Mouse (Mus musculus): Measurements from ENCODE around the gene Spen. TPM values are rescaled to one million over a fixed set of nuclear protein-coding genes. Genes with fewer than 3 reads are reported as not detected.

Spen gene
- polyA plus RNA-seq, 1 experiment, result 11.7 TPM

GRCm38 (mm10) chr4:141502723-141503122, 35.7 kb downstream of the Spen start:
- no peak overlapping the region for H3K4me3 ChIP-seq
- no peaks in the 10 kb centered on the region for H3K27me3 ChIP-seq (ENCODE audit: control insufficient read depth, insufficient read depth, insufficient read length)
- TF ChIP-seq TCF3 (IDR thresholded peaks at IDR 0.05; ENCODE audit: insufficient read length, low read depth) (no peak), E2F4 (IDR thresholded peaks at IDR 0.05; ENCODE audit: insufficient read depth) (no peak), SRF (IDR thresholded peaks at IDR 0.05; ENCODE audit: control insufficient read depth, insufficient read length, low read depth) (no peak), REST (IDR thresholded peaks at IDR 0.05; ENCODE audit: insufficient read depth, insufficient read length) (no peak), MYOG (IDR thresholded peaks at IDR 0.05; ENCODE audit: control insufficient read depth in 1 of 3, insufficient read depth in 1 of 3, insufficient read length in 2 of 3, low read depth in 2 of 3) (no peak), CEBPB (IDR thresholded peaks at IDR 0.05; ENCODE audit: insufficient read depth, poor library complexity, severe bottlenecking) (no peak), MAX (IDR thresholded peaks at IDR 0.05; ENCODE audit: low read depth) (no peak), USF1 (IDR thresholded peaks at IDR 0.05; ENCODE audit: low read depth) (no peak), POLR2AphosphoS2 (IDR thresholded peaks at IDR 0.05; ENCODE audit: insufficient read length, low read depth) (no peak), POLR2A (IDR thresholded peaks at IDR 0.05; ENCODE audit: insufficient read length, low read depth) (no peak), MYOD1 (IDR thresholded peaks at IDR 0.05; ENCODE audit: control insufficient read depth in 1 of 3, insufficient read length in 2 of 3, low read depth in 2 of 3) (no peak), TCF12 (IDR thresholded peaks at IDR 0.05; ENCODE audit: insufficient read depth, poor library complexity, severe bottlenecking) (no peak)
- H3ac ChIP-seq (ENCODE audit: control insufficient read depth, insufficient read length), result no peak overlapping the region
- no peaks in the 10 kb centered on the region for H3K36me3 ChIP-seq (ENCODE audit: control insufficient read depth, insufficient read depth)
- no peak overlapping the region for H3K4me2 ChIP-seq (ENCODE audit: low read depth)
- peaks cover 87% of the 10 kb centered on the region for H3K79me2 ChIP-seq (ENCODE audit: control insufficient read depth, insufficient read depth)

- Histone ChIP-seq H3ac (ENCODE audit: control insufficient read depth, insufficient read length) (no peak overlapping the region), H3K4me2 (ENCODE audit: low read depth) (peak overlapping the region; percentile 94), H3K27me3 (ENCODE audit: control insufficient read depth, insufficient read depth, insufficient read length) (no peaks in the 10 kb centered on the region), H3K79me2 (ENCODE audit: control insufficient read depth, insufficient read depth) (peaks cover 86% of the 10 kb centered on the region), H3K4me3 (no peak overlapping the region), H3K36me3 (ENCODE audit: control insufficient read depth, insufficient read depth) (no peaks in the 10 kb centered on the region)
- TF ChIP-seq USF1 (IDR thresholded peaks at IDR 0.05; ENCODE audit: low read depth) (no peak), POLR2A (IDR thresholded peaks at IDR 0.05; ENCODE audit: insufficient read length, low read depth) (no peak), MYOD1 (IDR thresholded peaks at IDR 0.05; ENCODE audit: control insufficient read depth in 1 of 3, insufficient read length in 2 of 3, low read depth in 2 of 3) (peak; percentile 59 to 76 (median 67)), E2F4 (IDR thresholded peaks at IDR 0.05; ENCODE audit: insufficient read depth) (no peak), REST (IDR thresholded peaks at IDR 0.05; ENCODE audit: insufficient read depth, insufficient read length) (no peak), POLR2AphosphoS2 (IDR thresholded peaks at IDR 0.05; ENCODE audit: insufficient read length, low read depth) (no peak), MAX (IDR thresholded peaks at IDR 0.05; ENCODE audit: low read depth) (no peak), MYOG (IDR thresholded peaks at IDR 0.05; ENCODE audit: control insufficient read depth in 1 of 3, insufficient read depth in 1 of 3, insufficient read length in 2 of 3, low read depth in 2 of 3) (peak in 1 of 3 experiments; percentile 96), TCF3 (IDR thresholded peaks at IDR 0.05; ENCODE audit: insufficient read length, low read depth) (no peak), CEBPB (IDR thresholded peaks at IDR 0.05; ENCODE audit: insufficient read depth, poor library complexity, severe bottlenecking) (no peak), TCF12 (IDR thresholded peaks at IDR 0.05; ENCODE audit: insufficient read depth, poor library complexity, severe bottlenecking) (peak; percentile 67), SRF (IDR thresholded peaks at IDR 0.05; ENCODE audit: control insufficient read depth, insufficient read length, low read depth) (no peak)
These were observed 37.3 kb downstream of the Spen start for GRCm38 (mm10) chr4:141501058-141501457.

GRCm38 (mm10) chr4:141500637-141501036, 37.8 kb downstream of the Spen start:
- TF ChIP-seq E2F4 (IDR thresholded peaks at IDR 0.05; ENCODE audit: insufficient read depth) (no peak), MYOG (IDR thresholded peaks at IDR 0.05; ENCODE audit: control insufficient read depth in 1 of 3, insufficient read depth in 1 of 3, insufficient read length in 2 of 3, low read depth in 2 of 3) (no peak), POLR2A (IDR thresholded peaks at IDR 0.05; ENCODE audit: insufficient read length, low read depth) (no peak), TCF12 (IDR thresholded peaks at IDR 0.05; ENCODE audit: insufficient read depth, poor library complexity, severe bottlenecking) (no peak), POLR2AphosphoS2 (IDR thresholded peaks at IDR 0.05; ENCODE audit: insufficient read length, low read depth) (no peak), MAX (IDR thresholded peaks at IDR 0.05; ENCODE audit: low read depth) (no peak), USF1 (IDR thresholded peaks at IDR 0.05; ENCODE audit: low read depth) (no peak), MYOD1 (IDR thresholded peaks at IDR 0.05; ENCODE audit: control insufficient read depth in 1 of 3, insufficient read length in 2 of 3, low read depth in 2 of 3) (no peak), SRF (IDR thresholded peaks at IDR 0.05; ENCODE audit: control insufficient read depth, insufficient read length, low read depth) (no peak), TCF3 (IDR thresholded peaks at IDR 0.05; ENCODE audit: insufficient read length, low read depth) (no peak), REST (IDR thresholded peaks at IDR 0.05; ENCODE audit: insufficient read depth, insufficient read length) (no peak), CEBPB (IDR thresholded peaks at IDR 0.05; ENCODE audit: insufficient read depth, poor library complexity, severe bottlenecking) (no peak)
- H3K4me3 ChIP-seq, result no peak overlapping the region

GRCm38 (mm10) chr4:141488670-141489069, 49.7 kb downstream of the Spen start:
- no peak for TF ChIP-seq POLR2AphosphoS2 (IDR thresholded peaks at IDR 0.05; ENCODE audit: insufficient read length, low read depth)
- TF ChIP-seq POLR2A (IDR thresholded peaks at IDR 0.05; ENCODE audit: insufficient read length, low read depth), result no peak
- TF ChIP-seq TCF12 (IDR thresholded peaks at IDR 0.05; ENCODE audit: insufficient read depth, poor library complexity, severe bottlenecking), result no peak
- no peak for TF ChIP-seq E2F4 (IDR thresholded peaks at IDR 0.05; ENCODE audit: insufficient read depth)
- TF ChIP-seq MYOG (IDR thresholded peaks at IDR 0.05; ENCODE audit: control insufficient read depth in 1 of 3, insufficient read depth in 1 of 3, insufficient read length in 2 of 3, low read depth in 2 of 3), result no peak
- Histone ChIP-seq H3K4me3 (no peak overlapping the region), H3K4me2 (ENCODE audit: low read depth) (no peak overlapping the region), H3K36me3 (ENCODE audit: control insufficient read depth, insufficient read depth) (peaks cover 24% of the 10 kb centered on the region), H3K79me2 (ENCODE audit: control insufficient read depth, insufficient read depth) (no peaks in the 10 kb centered on the region), H3K27me3 (ENCODE audit: control insufficient read depth, insufficient read depth, insufficient read length) (no peaks in the 10 kb centered on the region), H3ac (ENCODE audit: control insufficient read depth, insufficient read length) (no peak overlapping the region)

More at GRCm38 (mm10) chr4:141500637-141501036, 37.8 kb downstream of the Spen start:
- Histone ChIP-seq H3K79me2 (ENCODE audit: control insufficient read depth, insufficient read depth) (peaks cover 86% of the 10 kb centered on the region), H3K4me2 (ENCODE audit: low read depth) (peak overlapping the region; percentile 94), H3K36me3 (ENCODE audit: control insufficient read depth, insufficient read depth) (no peaks in the 10 kb centered on the region), H3ac (ENCODE audit: control insufficient read depth, insufficient read length) (no peak overlapping the region), H3K27me3 (ENCODE audit: control insufficient read depth, insufficient read depth, insufficient read length) (no peaks in the 10 kb centered on the region)

All from myocyte (in vitro differentiated cells).